Mouse (Mus musculus): ENCODE results near the gene Tcf20. TPM values are rescaled to one million over a fixed set of nuclear protein-coding genes. Genes with fewer than 3 reads are reported as not detected.
"Not testable (repeated sequence)": the region's sequence is repeated elsewhere in the genome, so short reads cannot be mapped to it uniquely, and the experiment has no call there.

Tcf20 gene
- polyA plus RNA-seq, 1 experiment from 2014 or later: 14.7 TPM

DNA sequence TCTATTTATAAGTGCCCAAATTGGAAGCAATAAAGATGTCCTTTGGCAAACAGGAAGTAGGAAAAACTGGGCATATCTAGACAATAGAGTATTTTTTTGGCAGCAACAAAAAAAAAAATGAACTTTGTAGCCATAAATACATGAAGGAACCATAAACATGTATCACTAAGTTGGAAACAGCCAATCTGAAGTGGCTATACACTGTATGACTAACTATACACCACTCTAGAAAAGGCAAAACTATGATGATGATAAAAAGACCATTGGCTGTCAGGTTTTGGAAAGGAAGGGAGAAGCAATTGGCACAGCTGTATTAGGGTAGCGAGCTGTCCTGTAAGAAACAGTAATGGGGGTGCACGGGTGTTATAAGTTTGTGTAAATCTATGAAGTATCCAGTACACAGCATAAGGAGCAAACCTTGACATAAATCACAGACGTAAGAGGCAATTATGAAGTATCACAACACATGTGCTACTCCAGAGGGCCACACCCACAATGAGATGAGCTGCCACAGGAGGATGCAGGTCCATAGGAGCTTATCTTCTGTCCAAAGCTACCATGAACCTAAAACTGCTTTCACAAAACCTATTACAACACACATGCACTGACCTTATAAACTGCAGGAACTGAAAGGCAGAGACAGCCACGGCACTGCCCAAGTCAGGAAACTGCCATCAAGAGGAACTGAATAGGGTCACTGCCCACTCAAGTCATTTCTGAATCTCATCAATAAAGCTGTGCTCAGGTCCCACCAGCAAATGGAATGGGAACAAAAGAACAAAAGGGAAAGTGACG is 180.5 kb downstream of the Tcf20 start:
- Histone ChIP-seq H3K36me3 (replicated peaks) (peaks cover 30% of the 10 kb centered on the region), H3K9ac (no peak overlapping the region), H3K4me3 (replicated peaks) (no peak overlapping the region), H3K27me3 (no peaks in the 10 kb centered on the region), H3K27ac (no peak overlapping the region), H3K9me3 (no peaks in the 10 kb centered on the region), H3K4me1 (peaks cover 7% of the 10 kb centered on the region), H3K4me2 (no peak overlapping the region)
- 84% methylated on average over 5 of the region's 5 CpGs for WGBS
- ATAC-seq (ENCODE audit: low FRiP score): no peak

DNA sequence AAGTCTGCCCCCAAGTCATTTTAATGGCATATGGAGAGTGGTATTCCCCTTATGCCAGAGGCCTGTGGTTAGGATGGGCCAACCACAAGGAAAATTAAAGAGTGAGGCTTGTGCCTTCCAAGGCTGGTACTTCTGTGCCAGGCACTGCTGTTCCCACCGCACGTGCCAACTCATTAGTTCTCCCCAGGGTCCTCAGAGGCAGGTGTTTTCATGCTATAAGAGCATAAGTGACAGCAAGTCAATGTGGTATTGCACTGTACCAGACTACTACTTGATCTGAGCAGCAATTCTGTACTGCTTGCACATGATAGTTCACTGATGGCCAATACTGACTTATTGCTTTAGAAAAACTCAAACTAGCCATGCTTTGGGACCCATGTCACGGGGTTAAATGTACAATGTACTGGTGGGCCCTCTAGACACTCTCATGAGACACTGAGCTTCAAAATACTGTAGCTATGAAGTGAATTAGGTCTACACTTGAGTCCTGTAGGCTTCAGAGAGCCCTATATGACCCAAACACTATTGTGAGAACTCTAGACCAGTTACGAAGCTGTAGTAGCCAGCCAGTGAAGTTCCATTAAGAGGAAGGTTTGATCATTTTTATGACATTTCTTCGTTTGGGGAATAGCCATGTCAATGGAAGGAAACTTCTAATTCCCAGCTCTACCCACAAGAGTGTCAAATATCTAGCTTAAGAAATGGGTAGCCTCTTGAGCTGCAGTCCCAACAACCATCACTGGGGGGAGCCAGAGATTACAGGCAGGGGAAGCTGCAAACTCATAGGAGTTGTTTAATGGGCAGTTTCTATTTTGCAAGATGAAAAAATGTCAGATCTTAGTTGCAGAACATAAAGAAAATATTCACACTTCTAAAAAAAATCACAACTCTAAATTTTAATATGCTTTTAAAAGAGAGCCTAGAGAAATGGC is 182.7 kb downstream of the Tcf20 start:
- Histone ChIP-seq H3K36me3 (replicated peaks) (peaks cover 11% of the 10 kb centered on the region), H3K9me3 (no peaks in the 10 kb centered on the region), H3K4me1 (peaks cover 6% of the 10 kb centered on the region), H3K27ac (no peak overlapping the region), H3K9ac (no peak overlapping the region), H3K4me3 (replicated peaks) (no peak overlapping the region), H3K27me3 (no peaks in the 10 kb centered on the region), H3K4me2 (no peak overlapping the region)
- no peak for ATAC-seq (ENCODE audit: low FRiP score)
- WGBS: 74% methylated on average over 5 of the region's 5 CpGs

DNA sequence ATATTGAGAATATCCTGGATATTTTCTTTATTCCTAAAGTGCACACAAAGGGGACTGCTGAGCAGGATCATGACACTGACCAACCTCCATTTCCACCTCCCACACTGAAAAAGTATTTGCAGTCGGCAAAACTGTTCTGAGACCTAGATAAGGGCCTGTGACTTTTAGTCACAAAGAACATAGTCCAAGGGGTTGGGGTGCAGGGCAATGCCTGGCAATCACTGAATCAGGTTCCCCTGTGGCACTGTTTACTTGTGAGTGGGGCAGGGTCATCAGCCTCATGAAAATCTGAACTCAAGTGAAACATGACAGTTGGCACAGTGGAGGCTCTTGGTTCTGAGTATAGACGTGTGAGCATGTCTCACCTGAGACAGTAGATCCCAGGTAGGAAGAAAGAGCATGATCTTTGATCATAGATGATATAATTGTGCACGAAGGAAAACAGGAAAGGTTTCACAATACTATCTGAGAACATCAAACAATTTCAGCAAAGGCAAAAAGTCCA is 191.7 kb downstream of the Tcf20 start:
- Histone ChIP-seq H3K9ac (no peak overlapping the region), H3K27me3 (no peaks in the 10 kb centered on the region), H3K36me3 (replicated peaks) (no peaks in the 10 kb centered on the region), H3K27ac (no peak overlapping the region), H3K4me1 (no peaks in the 10 kb centered on the region), H3K4me2 (no peak overlapping the region), H3K9me3 (no peaks in the 10 kb centered on the region), H3K4me3 (replicated peaks) (no peak overlapping the region)
- no peak for ATAC-seq (ENCODE audit: low FRiP score)
- 89% methylated on average over 3 of the region's 3 CpGs for WGBS

DNA sequence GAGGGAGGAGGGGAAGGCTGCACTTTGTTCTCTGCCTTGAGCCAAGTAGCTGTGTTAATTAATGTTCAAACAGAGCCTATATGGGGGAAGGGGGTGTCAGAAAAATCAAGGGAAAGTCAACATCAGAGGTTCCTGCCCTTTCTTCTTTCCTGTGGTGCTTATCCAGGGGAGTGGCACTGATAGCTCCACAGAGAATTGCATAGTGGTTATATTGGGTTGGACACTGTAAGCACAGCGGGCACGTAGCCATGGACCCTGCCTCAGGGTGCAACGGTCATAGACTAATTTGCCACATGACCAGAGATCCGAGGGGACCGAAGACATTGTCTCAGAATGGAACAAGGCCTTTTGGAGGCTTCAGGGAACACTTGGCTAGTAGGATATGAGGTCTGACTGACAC is 193.4 kb downstream of the Tcf20 start, which contains the start of gene Cyp2d26:
Cyp2d26 (minus strand) TSS at position 18 of the 400 bp plus-strand sequence.
- no peak for ATAC-seq (ENCODE audit: low FRiP score)
- Histone ChIP-seq H3K9ac (no peak within 1 kb of the TSS), H3K27ac (no peak within 1 kb of the TSS), H3K36me3 (replicated peaks) (no peaks in the 10 kb centered on the region), H3K4me2 (no peak within 1 kb of the TSS), H3K27me3 (no peaks in the 10 kb centered on the region), H3K4me3 (replicated peaks) (no peak within 1 kb of the TSS), H3K9me3 (no peaks in the 10 kb centered on the region), H3K4me1 (no peaks in the 10 kb centered on the region)
- 90% methylated on average over 5 of the region's 5 CpGs for whole genome bisulfite sequencing

DNA sequence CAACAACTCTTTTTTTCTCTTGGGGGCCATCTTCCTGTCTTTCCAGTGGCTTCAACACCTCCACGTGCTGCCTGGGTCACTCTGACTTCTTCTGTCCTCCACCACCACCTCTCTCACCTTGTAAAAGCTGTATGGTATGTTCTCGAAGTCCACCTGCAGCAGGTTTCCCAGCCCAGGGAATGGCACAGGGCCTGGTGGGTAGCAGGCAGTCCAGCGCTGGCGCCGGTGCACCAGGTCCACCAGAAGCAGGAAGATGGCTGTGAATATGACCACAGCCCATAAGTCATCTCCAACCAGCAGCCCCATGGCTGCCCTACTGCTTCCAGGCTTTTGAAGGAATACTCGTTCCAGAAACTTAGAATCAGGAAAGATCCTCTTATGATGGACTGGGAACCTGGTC is 193.8 kb downstream of the Tcf20 start:
- ATAC-seq (ENCODE audit: low FRiP score): no peak
- no peaks in the 10 kb centered on the region for H3K36me3 ChIP-seq (replicated peaks)
- no peak overlapping the region for H3K9ac ChIP-seq
- no peak overlapping the region for H3K4me2 ChIP-seq
- H3K27me3 ChIP-seq: no peaks in the 10 kb centered on the region
- H3K4me3 ChIP-seq (replicated peaks): no peak overlapping the region
- no peaks in the 10 kb centered on the region for H3K9me3 ChIP-seq
- WGBS: 89% methylated on average over 6 of the region's 6 CpGs
- no peaks in the 10 kb centered on the region for H3K4me1 ChIP-seq
- H3K27ac ChIP-seq: no peak overlapping the region

DNA sequence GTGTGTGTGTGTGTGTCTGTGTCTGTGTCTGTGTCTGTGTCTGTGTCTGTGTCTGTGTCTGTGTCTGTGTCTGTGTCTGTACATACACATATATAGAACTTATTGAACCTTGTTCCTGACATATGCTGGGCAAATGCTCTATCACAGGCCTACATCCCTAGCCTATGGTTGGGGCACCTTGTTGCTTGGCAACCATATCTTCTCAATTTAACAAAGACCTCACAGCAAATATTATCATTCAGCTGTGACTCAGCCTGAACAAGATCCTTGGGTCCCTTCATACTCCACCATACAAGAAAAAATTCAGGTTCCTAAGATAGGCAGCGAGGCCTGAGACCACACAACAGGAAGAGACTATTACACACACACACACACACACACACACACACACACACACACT is 194.2 kb downstream of the Tcf20 start:
- 88% methylated on average over 1 of the region's 1 CpGs for WGBS
- Histone ChIP-seq H3K4me2 (no peak overlapping the region), H3K36me3 (replicated peaks) (no peaks in the 10 kb centered on the region), H3K4me3 (replicated peaks) (no peak overlapping the region), H3K9me3 (no peaks in the 10 kb centered on the region), H3K27me3 (no peaks in the 10 kb centered on the region), H3K9ac (no peak overlapping the region), H3K4me1 (no peaks in the 10 kb centered on the region), H3K27ac (no peak overlapping the region)
- no peak for ATAC-seq (ENCODE audit: low FRiP score)

DNA sequence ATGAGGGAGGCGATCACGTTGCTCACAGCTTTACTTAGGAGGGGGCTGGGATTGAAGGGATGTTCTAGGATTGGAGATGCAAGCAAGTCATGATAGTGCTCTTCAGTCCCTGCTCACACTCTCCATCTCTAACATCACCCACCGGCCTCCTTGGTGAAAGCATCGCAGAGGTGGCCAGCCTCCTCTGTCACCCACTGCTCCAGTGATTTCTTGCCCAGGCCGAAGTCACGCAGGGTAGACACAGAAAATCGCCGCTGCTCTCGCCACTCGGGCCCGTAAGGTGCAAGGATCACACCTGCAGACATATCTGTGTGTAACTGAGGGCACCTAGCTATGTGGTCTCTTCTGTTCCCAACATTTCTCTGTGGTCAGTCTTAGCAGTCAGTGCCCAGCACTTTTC is 195.1 kb downstream of the Tcf20 start:
- Histone ChIP-seq H3K4me1 (no peaks in the 10 kb centered on the region), H3K27ac (no peak overlapping the region), H3K27me3 (no peaks in the 10 kb centered on the region), H3K9me3 (no peaks in the 10 kb centered on the region), H3K36me3 (replicated peaks) (no peaks in the 10 kb centered on the region), H3K4me3 (replicated peaks) (no peak overlapping the region), H3K4me2 (no peak overlapping the region), H3K9ac (no peak overlapping the region)
- no peak for ATAC-seq (ENCODE audit: low FRiP score)
- WGBS: 91% methylated on average over 11 of the region's 11 CpGs

DNA sequence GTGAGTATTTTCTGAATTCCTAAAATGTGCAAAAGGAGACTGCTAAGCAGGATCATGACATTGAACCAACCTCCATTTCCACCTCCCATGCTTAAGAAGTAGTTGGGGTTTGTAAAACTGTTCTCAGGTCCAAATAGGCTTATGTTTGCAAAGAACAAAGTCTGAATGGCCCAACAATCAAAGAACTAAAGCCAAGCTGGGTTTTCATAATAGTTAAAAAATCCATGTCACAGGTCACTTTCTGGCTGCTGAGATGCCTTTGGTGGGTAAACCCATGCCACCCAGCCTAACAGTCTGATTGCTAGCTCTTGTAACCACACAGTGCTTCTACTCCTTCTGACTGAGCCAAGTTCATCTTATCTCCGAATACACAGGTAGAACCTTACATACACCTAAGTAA is 203.1 kb downstream of the Tcf20 start:
- H3K27me3 ChIP-seq: no peaks in the 10 kb centered on the region
- H3K4me2 ChIP-seq: no peak overlapping the region
- no peak overlapping the region for H3K27ac ChIP-seq
- H3K9me3 ChIP-seq: no peaks in the 10 kb centered on the region
- H3K4me3 ChIP-seq (replicated peaks): no peak overlapping the region
- 73% methylated on average over 1 of the region's 1 CpGs for WGBS
- no peak for ATAC-seq (ENCODE audit: low FRiP score)
- H3K4me1 ChIP-seq: no peaks in the 10 kb centered on the region
- no peak overlapping the region for H3K9ac ChIP-seq
- H3K36me3 ChIP-seq (replicated peaks): no peaks in the 10 kb centered on the region

DNA sequence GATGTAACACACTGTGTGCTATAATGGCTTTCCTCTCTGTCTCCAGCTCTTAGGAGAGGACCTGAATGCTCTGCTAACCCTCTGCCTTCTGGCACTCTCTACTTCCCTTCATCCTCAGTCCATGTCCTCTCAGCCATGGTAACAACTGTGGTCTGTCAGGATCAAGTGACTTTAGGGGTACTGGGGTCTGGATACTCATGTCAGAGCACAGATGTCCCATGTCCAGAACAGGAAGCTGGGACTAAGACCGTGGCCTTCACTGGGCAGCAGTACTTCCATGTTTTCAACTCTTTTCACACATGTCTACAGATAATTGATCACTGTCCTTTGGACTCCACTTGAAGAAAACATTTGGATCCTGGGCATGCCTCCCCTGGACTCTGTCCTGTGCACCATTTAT is 203.9 kb downstream of the Tcf20 start:
- no peak for ATAC-seq (ENCODE audit: low FRiP score)
- Histone ChIP-seq H3K4me1 (no peaks in the 10 kb centered on the region), H3K27me3 (no peaks in the 10 kb centered on the region), H3K9ac (no peak overlapping the region), H3K4me3 (replicated peaks) (no peak overlapping the region), H3K4me2 (no peak overlapping the region), H3K9me3 (no peaks in the 10 kb centered on the region), H3K27ac (no peak overlapping the region), H3K36me3 (replicated peaks) (no peaks in the 10 kb centered on the region)
- WGBS: 83% methylated on average over 1 of the region's 1 CpGs

DNA sequence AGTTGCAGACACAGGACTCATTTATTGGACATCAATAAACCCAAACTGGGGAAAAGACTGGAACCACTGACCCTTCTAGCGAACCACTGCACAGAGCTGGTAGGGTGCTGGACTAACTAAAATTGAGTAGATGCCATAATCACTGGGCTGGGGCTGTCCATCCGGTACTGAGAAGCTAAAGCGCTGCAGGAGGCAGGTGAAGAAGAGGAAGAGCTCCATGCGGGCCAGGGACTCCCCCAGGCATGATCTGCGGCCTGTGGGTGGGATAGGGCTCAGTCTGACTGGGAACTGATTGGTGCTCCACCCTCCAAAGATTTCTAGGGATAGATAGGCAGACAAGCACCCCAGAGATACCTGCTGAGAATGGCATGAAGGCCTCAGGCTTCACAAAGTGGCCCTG is 209.8 kb downstream of the Tcf20 start:
- not testable (repeated sequence) for ATAC-seq (ENCODE audit: low FRiP score); H3K27ac ChIP-seq; H3K4me3 ChIP-seq (replicated peaks); H3K36me3 ChIP-seq (replicated peaks); H3K4me1 ChIP-seq; H3K27me3 ChIP-seq; H3K9me3 ChIP-seq; H3K9ac ChIP-seq; H3K4me2 ChIP-seq
- WGBS: 83% methylated on average over 5 of the region's 5 CpGs

DNA sequence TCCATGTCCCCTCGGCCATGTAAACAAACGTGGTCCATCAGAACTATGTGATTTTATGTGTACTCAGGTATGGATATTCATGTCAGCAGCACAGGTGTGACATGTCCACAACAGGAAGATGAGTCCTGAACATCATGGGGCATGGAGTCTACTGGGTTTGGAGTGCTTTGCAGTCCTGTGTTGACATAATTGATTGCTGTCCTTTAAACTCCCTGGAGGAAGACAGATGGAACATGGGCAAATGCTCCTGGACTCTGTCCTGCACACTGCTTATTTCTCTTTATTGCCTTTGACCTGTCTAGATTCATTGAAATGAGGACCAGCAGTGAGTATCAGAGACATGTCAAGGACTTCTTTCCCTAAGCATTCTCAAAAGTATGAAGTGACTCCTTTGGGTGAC is 221.7 kb downstream of the Tcf20 start:
- Histone ChIP-seq H3K4me3 (replicated peaks) (no peak overlapping the region), H3K36me3 (replicated peaks) (no peaks in the 10 kb centered on the region), H3K4me2 (no peak overlapping the region), H3K9ac (no peak overlapping the region), H3K27ac (no peak overlapping the region), H3K4me1 (no peaks in the 10 kb centered on the region), H3K9me3 (no peaks in the 10 kb centered on the region), H3K27me3 (no peaks in the 10 kb centered on the region)
- 90% methylated on average over 2 of the region's 2 CpGs for WGBS
- ATAC-seq (ENCODE audit: low FRiP score): no peak

DNA sequence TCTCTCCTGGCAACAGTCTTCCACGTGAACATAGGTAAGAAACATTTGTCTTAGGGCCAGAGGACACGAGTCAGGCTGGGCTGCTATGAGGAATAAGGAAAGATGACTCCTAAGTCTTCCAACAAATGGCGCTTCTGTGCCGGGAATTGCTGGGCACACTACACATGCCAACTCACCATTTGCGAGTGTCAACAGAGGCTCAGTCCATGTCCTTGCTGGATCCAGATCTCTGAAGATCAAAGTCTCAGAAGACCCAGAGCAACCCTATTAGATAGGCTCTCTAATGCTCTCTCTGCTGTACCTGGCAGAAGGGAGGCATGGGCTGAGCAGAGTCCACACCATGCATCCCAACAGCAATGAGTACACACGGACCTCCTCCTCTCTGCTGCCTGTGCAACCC is 222.8 kb downstream of the Tcf20 start:
- H3K27ac ChIP-seq: no peak overlapping the region
- WGBS: 82% methylated on average over 6 of the region's 6 CpGs
- no peak overlapping the region for H3K4me2 ChIP-seq
- no peaks in the 10 kb centered on the region for H3K27me3 ChIP-seq
- no peaks in the 10 kb centered on the region for H3K9me3 ChIP-seq
- no peak overlapping the region for H3K9ac ChIP-seq
- no peak overlapping the region for H3K4me3 ChIP-seq (replicated peaks)
- no peak for ATAC-seq (ENCODE audit: low FRiP score)
- no peaks in the 10 kb centered on the region for H3K36me3 ChIP-seq (replicated peaks)
- no peaks in the 10 kb centered on the region for H3K4me1 ChIP-seq

Data from forebrain, embryonic 12.5 days (tissue).